Mouse (Mus musculus) forebrain, embryonic 15.5 days (tissue): ENCODE measurements around the gene Cyba. TPM values are rescaled to one million over a fixed set of nuclear protein-coding genes. Genes with fewer than 3 reads are reported as not detected.
A peak's percentile ranks its signal among the peaks of the same experiment; 100 is the strongest.

Experiments
- ATAC-seq: fragments of 200-750 bp; cut with Nextera tagmentation; replicated peaks from 2 replicates; pipeline ENCODE4 v1.8.0; 2017; ENCODE audit warnings: mild to moderate bottlenecking, moderate TSS enrichment, moderate library complexity
- H3K27ac ChIP-seq: fragments of 300-500 bp; sonication (generic); replicated peaks from 2 replicates; pipeline ENCODE4 v1.5.1; 2015; ENCODE audit warnings: mild to moderate bottlenecking, inconsistent platforms
- H3K27me3 ChIP-seq: fragments of 300-500 bp; sonication (generic); 2 replicates; pipeline ENCODE4 v1.6.1; 2015; ENCODE audit warnings: inconsistent platforms
- H3K36me3 ChIP-seq: fragments of 300-500 bp; sonication (generic); 2 replicates; pipeline ENCODE4 v1.6.1; 2015; ENCODE audit warnings: mild to moderate bottlenecking, inconsistent platforms
- H3K4me1 ChIP-seq: fragments of 300-500 bp; sonication (generic); 2 replicates; pipeline ENCODE4 v1.6.1; 2015; ENCODE audit warnings: inconsistent platforms
- H3K4me2 ChIP-seq: fragments of 300-500 bp; sonication (generic); replicated peaks from 2 replicates; pipeline ENCODE4 v1.6.1; 2015; ENCODE audit warnings: mild to moderate bottlenecking, inconsistent platforms
- H3K4me3 ChIP-seq: fragments of 300-500 bp; sonication (generic); 2 replicates; pipeline ENCODE4 v1.5.1; 2015; ENCODE audit warnings: mild to moderate bottlenecking, inconsistent platforms
- H3K9ac ChIP-seq: fragments of 300-500 bp; sonication (generic); replicated peaks from 2 replicates; pipeline ENCODE4 v1.6.1; 2015; ENCODE audit warnings: mild to moderate bottlenecking, inconsistent platforms
- H3K9me3 ChIP-seq: fragments of 300-500 bp; sonication (generic); 2 replicates; pipeline ENCODE4 v1.6.1; 2016; ENCODE audit warnings: inconsistent platforms
- WGBS: fragments of 180-500 bp; shearing (Covaris S2); methylation state at CpG from one replicate; pipeline ENCODE4 v1.1.7; 2015; ENCODE audit warnings: mixed read lengths; 5-methylcytosine and 5-hydroxymethylcytosine counted together
- polyA plus RNA-seq: library from polyadenylated mRNA; unstranded; fragments of >200 nt; fragmentation: Nextera tagmentation; extraction: Ambion mirVana; gene quantifications from 2 replicates; pipeline ENCODE4 v1.2.1, GENCODE M21; 2015

Cyba gene
- polyA plus RNA-seq, 1 experiment from 2014 or later: 30.1 TPM

DNA sequence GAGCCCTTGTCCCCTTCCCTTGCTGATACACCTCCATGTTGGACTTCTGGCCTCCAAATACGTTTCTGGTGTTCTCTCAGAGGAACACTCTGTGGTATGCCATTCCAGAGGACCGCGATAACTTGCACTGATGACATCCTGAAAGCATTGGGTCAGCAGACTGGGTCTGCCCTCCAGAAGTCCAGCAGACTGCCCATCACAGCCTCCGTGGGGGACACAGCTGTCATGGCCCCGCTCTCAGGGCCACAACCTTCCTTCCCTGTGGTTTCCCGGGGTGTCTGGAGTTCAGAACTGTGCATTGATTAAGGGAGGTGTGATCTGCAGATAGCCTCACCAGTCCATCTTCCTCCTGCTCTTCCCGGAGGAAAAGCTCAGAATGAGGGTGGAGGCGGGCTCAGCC, 29.8 kb upstream of the Cyba start:
- ATAC-seq: no peak
- peaks cover 10% of the 10 kb centered on the region for H3K4me1 ChIP-seq
- H3K4me2 ChIP-seq: no peak overlapping the region
- no peak overlapping the region for H3K4me3 ChIP-seq
- H3K27ac ChIP-seq: no peak overlapping the region
- H3K27me3 ChIP-seq: peaks cover 43% of the 10 kb centered on the region
- H3K36me3 ChIP-seq: peaks cover 12% of the 10 kb centered on the region
- WGBS: 75% methylated on average over 8 of the region's 8 CpGs
- H3K9me3 ChIP-seq: no peaks in the 10 kb centered on the region
- H3K9ac ChIP-seq: no peak overlapping the region

DNA sequence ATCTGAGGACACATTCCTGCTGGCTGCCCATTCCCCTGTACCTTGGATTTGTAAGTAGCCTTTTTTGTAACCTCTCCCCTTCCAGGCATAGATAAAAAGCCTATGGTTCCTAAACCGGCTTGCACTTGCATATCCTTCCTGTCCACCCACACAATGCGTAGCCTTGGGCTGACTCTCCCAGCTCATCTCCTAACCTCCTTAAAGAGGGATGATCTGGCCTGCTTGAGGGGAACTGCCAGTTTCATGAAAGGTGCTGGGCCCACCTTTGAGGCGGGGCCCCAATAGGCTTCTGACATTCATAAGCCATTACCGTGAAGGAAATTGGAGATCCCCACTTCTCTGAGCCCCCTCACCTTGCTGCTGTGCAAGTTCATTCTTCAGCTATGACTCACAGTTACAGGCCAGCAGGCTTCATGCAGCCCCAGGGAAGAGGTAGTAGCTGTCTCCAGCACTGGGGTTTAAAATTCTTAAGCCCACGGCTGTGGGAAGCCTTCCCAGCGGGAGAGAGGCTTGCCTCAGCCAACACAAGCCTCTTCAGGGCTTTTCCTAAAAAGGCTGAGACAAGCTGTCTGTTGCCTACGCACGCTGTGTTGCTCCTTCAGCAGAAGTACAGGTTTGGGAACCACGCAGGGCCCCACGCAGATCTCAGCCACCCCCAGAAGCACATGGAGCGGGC, 28.9 kb upstream of the Cyba start:
- no peak overlapping the region for H3K27ac ChIP-seq
- H3K4me2 ChIP-seq: no peak overlapping the region
- H3K27me3 ChIP-seq: peaks cover 43% of the 10 kb centered on the region
- 61% methylated on average over 11 of the region's 11 CpGs for WGBS
- no peak overlapping the region for H3K9ac ChIP-seq
- H3K36me3 ChIP-seq: peaks cover 4% of the 10 kb centered on the region
- H3K4me3 ChIP-seq: no peak overlapping the region
- ATAC-seq: no peak
- peaks cover 10% of the 10 kb centered on the region for H3K4me1 ChIP-seq
- no peaks in the 10 kb centered on the region for H3K9me3 ChIP-seq

DNA sequence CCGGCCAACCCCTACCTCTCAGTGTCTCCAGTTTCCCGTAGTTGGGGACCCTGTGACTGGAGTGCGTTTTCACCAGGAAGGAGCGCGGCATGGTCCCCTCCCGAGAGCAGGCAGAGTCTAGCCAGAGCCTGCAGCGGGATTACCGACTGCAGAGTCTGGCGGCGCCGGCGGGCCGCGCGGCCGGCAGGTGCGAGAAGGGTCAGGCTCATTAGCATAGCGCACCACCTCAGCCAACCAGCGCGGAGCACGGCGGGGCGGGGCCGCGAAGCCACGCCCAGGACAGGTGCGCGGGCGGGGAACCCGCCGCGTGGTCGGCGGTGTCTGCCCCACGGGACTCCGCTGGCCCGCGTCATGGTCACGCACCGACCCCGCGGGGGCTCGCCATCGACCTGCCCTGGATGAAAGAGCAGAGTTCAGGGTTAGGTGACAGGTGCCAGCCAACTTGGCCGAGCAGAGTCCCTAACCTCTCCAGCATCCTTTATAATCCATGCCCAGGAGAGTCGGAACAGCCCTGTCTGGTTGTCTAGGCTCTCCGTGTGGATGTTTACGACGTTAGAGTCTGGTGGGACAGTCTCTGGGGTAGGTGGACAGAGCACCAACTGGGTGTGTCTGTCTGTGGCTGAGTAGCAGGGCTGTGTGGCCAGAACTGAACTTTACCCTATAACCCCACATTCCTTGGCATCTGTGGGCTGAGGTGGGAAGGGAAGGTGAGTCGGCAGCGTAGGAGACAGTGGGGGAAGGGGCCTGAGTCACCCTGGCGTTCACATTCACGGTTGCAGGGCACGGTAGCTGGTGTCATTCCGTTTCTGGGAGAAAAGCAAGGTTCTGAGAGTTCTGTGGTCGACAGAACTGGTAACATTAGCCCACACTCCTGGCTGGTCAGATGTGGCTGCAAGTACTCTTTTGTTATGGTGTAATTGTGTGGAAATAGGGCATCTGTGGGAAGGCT, 28.1 kb upstream of the Cyba start, which contains the start of gene Snai3:
Snai3 (minus strand) TSS at position 210 of the 949 bp plus-strand sequence.
- 2% methylated on average over 56 of the region's 56 CpGs for WGBS
- H3K4me2 ChIP-seq: peak within 1 kb of the TSS; percentile 60
- peak within 1 kb of the TSS; percentile 36 for H3K4me3 ChIP-seq
- no peak within 1 kb of the TSS; the same call in 1 of the 2 replicates for H3K9ac ChIP-seq
- no peaks in the 10 kb centered on the region for H3K36me3 ChIP-seq
- peaks cover 43% of the 10 kb centered on the region for H3K27me3 ChIP-seq
- no peaks in the 10 kb centered on the region for H3K9me3 ChIP-seq
- no peak within 1 kb of the TSS for H3K27ac ChIP-seq
- no peak for ATAC-seq
- peaks cover 10% of the 10 kb centered on the region for H3K4me1 ChIP-seq

DNA sequence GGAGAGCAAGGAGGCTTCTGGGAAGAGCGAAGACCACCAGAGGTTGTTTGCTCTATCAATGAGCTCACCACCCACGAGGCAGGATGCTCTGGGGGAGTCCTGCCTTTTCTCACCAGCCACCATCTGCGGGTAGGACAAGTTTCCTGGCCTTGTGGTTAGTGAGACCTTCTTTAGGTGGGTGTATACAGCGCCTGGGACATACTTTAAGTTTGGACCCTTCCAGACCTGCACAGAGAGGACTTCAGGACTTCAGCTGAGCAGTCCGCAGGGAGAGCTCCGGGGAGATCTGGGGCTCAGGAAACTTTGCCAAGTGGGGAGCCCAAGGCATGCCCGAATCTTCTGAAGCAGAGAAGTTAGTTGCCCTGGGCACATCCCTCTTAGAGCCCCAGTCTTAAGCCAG, 27.3 kb upstream of the Cyba start:
- H3K27me3 ChIP-seq: peaks cover 43% of the 10 kb centered on the region
- peak overlapping the region; percentile 60 for H3K4me2 ChIP-seq
- no peak overlapping the region for H3K27ac ChIP-seq
- ATAC-seq: no peak
- peaks cover 10% of the 10 kb centered on the region for H3K4me1 ChIP-seq
- no peak overlapping the region; the same call in 1 of the 2 replicates for H3K9ac ChIP-seq
- H3K9me3 ChIP-seq: no peaks in the 10 kb centered on the region
- no peaks in the 10 kb centered on the region for H3K36me3 ChIP-seq
- peak overlapping the region; percentile 36 for H3K4me3 ChIP-seq
- 38% methylated on average over 7 of the region's 7 CpGs for WGBS

DNA sequence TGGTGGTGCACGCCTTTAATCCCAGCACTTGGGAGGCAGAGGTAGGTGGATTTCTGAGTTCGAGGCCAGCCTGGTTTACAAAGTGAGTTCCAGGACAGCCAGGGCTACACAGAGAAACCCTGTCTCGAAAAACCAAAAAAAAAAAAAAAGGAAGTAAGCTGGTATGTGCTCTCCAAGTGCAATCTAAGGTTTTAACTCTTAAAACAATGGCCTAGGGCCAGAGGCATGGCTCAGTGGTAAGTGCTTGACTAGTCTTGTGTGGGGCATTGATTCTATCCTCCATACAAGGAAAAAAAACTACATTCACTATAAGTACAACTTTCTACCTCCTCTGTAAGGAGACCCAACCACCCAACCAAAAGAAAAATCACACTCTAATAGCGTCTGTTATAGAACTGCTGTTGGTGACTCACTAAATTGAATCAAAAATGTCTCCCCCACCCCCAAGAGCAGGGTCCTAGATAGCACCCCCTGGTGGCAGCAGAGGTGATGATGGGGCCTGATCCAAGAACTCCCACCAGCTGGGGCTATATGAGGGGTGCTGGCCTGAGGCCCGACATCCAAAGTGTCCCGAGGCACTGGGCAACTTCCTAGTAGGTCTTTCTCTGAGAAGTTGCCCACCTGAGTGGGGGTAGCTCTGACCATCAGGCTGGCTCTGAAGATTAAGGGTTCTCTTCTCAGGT, 26.6 kb upstream of the Cyba start:
- 61% methylated on average over 6 of the region's 6 CpGs for WGBS
- Histone ChIP-seq H3K4me1 (peaks cover 10% of the 10 kb centered on the region), H3K4me3 (no peak overlapping the region), H3K27me3 (peaks cover 43% of the 10 kb centered on the region), H3K9me3 (no peaks in the 10 kb centered on the region), H3K27ac (no peak overlapping the region), H3K36me3 (no peaks in the 10 kb centered on the region), H3K4me2 (no peak overlapping the region), H3K9ac (no peak overlapping the region)
- ATAC-seq: no peak

DNA sequence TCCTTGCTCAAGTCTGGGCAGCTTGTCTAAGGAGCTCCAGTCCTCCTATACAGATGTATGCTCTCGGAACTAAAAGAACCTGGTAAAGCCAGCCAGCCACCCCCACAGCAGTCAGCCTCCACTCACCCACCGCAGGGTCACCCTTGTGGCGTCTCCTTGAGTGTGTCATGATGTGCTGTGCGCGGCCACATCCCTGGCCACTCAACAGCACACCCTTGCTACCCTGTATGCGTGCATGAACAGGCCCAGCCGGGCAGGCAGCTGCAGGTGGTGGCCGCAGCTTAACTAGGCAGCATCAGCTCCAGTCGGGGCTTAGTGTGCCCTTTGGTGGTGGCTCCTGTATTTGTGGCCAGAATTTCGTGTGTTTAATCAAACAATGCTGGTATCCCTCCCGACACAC, 24.4 kb upstream of the Cyba start:
- ATAC-seq: no peak
- H3K36me3 ChIP-seq: no peaks in the 10 kb centered on the region

DNA sequence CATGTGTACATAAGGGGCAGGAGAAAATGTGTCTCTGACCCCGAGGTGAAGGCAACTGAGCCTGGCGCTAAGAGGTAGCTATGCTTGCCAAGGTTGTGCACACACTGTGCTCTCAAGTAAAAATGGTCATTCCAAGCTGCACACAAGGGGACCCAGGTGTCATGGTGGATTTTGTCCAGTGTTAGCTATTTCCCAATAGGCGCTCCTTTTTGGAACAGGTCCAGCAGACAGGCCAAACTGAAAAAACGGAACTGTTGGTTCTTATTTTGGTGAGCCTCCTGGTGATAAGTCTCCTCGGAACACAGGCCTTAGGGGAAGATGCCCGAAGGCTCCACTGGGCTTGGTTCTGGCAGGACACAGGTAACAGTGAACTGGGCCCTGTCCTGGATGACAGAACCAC, 21.7 kb upstream of the Cyba start:
- H3K4me3 ChIP-seq: no peak overlapping the region
- no peak overlapping the region for H3K27ac ChIP-seq
- H3K9me3 ChIP-seq: no peaks in the 10 kb centered on the region
- 89% methylated on average over 6 of the region's 6 CpGs for WGBS
- no peak overlapping the region for H3K4me2 ChIP-seq
- ATAC-seq: no peak
- peaks cover 10% of the 10 kb centered on the region; the same call in 1 of the 2 replicates for H3K27me3 ChIP-seq
- no peak overlapping the region for H3K9ac ChIP-seq
- H3K36me3 ChIP-seq: no peaks in the 10 kb centered on the region
- no peaks in the 10 kb centered on the region for H3K4me1 ChIP-seq

More for the DNA sequence above, 24.4 kb upstream of the Cyba start:
- no peaks in the 10 kb centered on the region for H3K9me3 ChIP-seq
- no peak overlapping the region for H3K4me3 ChIP-seq
- H3K4me2 ChIP-seq: no peak overlapping the region
- no peak overlapping the region for H3K27ac ChIP-seq
- H3K4me1 ChIP-seq: peaks cover 10% of the 10 kb centered on the region
- H3K9ac ChIP-seq: no peak overlapping the region
- peaks cover 37% of the 10 kb centered on the region for H3K27me3 ChIP-seq
- 84% methylated on average over 11 of the region's 11 CpGs for WGBS

DNA sequence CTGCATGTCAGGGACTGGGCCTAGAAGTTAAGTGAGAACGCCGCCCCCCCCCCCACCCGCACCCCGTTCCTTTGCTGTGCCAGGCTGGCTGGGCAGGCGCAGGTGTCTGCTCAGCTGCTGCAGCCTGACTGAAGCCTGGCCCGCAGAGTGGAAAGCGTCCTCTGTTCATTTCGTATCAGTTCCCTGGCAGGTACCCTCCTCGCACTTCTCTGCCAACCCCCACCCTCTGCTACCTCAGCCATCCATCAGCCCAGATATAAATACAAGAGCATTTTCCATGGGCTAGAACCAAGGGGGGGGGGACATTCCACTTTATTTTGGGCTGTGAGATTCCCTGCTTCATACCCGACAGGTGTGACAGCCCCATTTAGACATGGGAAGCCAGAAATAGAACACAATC, 19.4 kb upstream of the Cyba start:
- ATAC-seq: no peak

DNA sequence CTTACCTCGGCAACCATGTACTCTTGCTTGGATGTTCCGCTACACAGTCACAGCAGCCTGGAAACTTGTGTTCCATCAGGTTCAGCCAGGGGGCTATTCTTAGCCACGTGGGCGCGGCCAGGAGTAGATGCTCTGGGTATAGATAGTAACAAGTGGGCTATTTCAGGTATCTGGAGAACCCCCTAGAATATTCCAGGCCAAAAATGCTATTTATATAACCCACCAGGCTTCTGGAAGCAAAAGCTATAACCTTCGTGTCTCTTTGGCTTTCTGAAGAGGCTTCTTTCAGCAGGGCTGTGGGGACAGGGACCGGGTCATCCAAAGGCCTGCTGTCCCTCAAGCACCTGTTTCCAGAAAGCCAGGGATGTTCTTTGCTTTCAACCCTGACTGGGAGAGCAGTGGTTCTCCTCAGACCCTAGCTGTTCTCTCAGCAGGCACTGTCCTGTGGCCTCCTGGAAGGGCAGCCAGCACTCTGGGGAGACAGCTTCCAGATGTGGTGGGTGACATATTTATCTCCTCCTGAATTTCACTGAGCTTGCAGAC, 18.5 kb upstream of the Cyba start:
- Histone ChIP-seq H3K36me3 (no peaks in the 10 kb centered on the region), H3K4me1 (no peaks in the 10 kb centered on the region), H3K4me3 (no peak overlapping the region), H3K9me3 (no peaks in the 10 kb centered on the region), H3K27ac (no peak overlapping the region), H3K4me2 (no peak overlapping the region), H3K27me3 (no peaks in the 10 kb centered on the region), H3K9ac (no peak overlapping the region)
- WGBS: 82% methylated on average over 7 of the region's 7 CpGs
- ATAC-seq: no peak

More for the DNA sequence above, 19.4 kb upstream of the Cyba start:
- Histone ChIP-seq H3K36me3 (no peaks in the 10 kb centered on the region), H3K27ac (no peak overlapping the region), H3K4me3 (no peak overlapping the region), H3K9me3 (no peaks in the 10 kb centered on the region), H3K9ac (no peak overlapping the region), H3K4me1 (no peaks in the 10 kb centered on the region), H3K4me2 (no peak overlapping the region), H3K27me3 (no peaks in the 10 kb centered on the region)
- 89% methylated on average over 10 of the region's 10 CpGs for WGBS

DNA sequence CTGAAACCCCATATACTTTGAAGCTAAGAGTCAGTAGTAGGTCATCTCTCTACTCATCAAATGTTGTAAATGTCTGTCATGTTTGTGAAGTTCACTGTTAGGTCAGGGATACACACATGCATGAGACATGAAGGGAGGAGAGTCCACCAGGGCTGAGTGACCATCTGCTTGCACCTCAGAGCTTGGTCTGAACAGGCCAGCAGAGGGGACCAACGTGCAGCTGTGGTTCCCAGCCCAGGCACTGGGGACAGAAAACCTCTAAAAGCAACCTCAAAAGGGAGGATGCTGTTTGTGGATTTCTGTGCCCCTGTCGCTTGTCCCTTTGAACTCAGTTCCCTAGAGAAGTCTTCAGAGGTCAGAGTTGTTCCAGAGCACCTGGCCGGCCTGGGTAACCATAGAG, 12.5 kb upstream of the Cyba start:
- ATAC-seq: no peak
- H3K4me2 ChIP-seq: peak overlapping the region; percentile 60; the same call in 1 of the 2 replicates
- H3K27me3 ChIP-seq: no peaks in the 10 kb centered on the region
- H3K27ac ChIP-seq: peak overlapping the region; percentile 98
- no peak overlapping the region for H3K9ac ChIP-seq
- WGBS: 70% methylated on average over 3 of the region's 3 CpGs
- H3K4me3 ChIP-seq: peak overlapping the region; percentile 64; the same call in 1 of the 2 replicates
- peaks cover 28% of the 10 kb centered on the region for H3K4me1 ChIP-seq
- H3K36me3 ChIP-seq: no peaks in the 10 kb centered on the region
- no peaks in the 10 kb centered on the region for H3K9me3 ChIP-seq

DNA sequence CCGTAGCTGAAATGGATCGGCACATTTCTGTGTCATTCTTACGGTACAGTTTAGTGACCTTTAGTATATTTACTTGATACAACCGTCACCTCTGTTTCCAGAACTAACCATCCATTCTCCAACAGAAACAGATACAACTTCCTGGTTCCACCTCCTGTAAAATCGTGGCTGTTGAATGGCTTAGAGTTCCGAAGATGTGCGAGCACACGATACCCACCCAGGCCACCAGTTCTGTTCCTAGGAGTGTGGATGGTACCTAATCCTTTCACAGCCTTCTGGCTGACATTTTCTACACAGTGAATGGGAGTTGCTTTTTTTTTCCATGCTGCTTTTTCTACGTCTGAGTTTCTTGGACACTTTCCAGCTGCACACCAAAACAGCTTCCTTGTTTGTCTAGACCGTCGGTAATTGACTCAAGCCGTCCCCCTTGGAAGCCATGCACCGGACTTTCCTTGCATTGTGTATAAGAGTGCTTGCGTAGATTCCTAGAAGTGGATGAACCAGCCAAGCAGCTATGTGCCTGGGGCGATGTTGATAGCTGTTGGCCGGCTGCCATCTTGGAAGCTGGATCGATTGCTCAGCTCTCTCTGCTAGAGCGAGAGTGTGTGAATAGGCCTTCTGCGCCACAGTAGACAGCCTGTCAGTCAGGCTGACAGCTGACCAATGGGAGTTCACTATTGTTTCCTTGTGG, 11.5 kb upstream of the Cyba start:
- peak overlapping the region; percentile 64 for H3K4me3 ChIP-seq
- no peaks in the 10 kb centered on the region for H3K9me3 ChIP-seq
- peaks cover 28% of the 10 kb centered on the region for H3K4me1 ChIP-seq
- peaks cover 2% of the 10 kb centered on the region; the same call in 1 of the 2 replicates for H3K36me3 ChIP-seq
- ATAC-seq: peak; percentile 66
- H3K9ac ChIP-seq: peak overlapping the region; percentile 84
- peak overlapping the region; percentile 60 for H3K4me2 ChIP-seq
- WGBS: 2% methylated on average over 19 of the region's 19 CpGs
- H3K27ac ChIP-seq: peak overlapping the region; percentile 98
- H3K27me3 ChIP-seq: no peaks in the 10 kb centered on the region
